Mouse (Mus musculus) ES-Bruce4 (cell line): ENCODE results near the gene Bex3. TPM values are rescaled to one million over a fixed set of nuclear protein-coding genes. Genes with fewer than 3 reads are reported as not detected.

Experiments used
- H3K27ac ChIP-seq: 2 replicates; pipeline ENCODE4 v1.5.1; 2012; ENCODE audit warnings: low read length, inconsistent platforms; ENCODE audit not compliant: insufficient read depth
- H3K27me3 ChIP-seq: 2 replicates; pipeline ENCODE4 v1.6.1; 2012; ENCODE audit warnings: mild to moderate bottlenecking, low read length, inconsistent platforms; ENCODE audit not compliant: control insufficient read depth, poor library complexity, insufficient read depth, severe bottlenecking
- H3K36me3 ChIP-seq: 2 replicates; pipeline ENCODE4 v1.6.1; 2012; ENCODE audit warnings: inconsistent platforms, mild to moderate bottlenecking, low read length, moderate library complexity; ENCODE audit not compliant: control insufficient read depth, poor library complexity, insufficient read depth, severe bottlenecking
- H3K4me1 ChIP-seq: one replicate; pipeline ENCODE4 v1.8.1; 2011; ENCODE audit warnings: low read length; ENCODE audit not compliant: control insufficient read depth, insufficient read depth
- H3K4me3 ChIP-seq: 2 replicates; pipeline ENCODE4 v1.5.1; 2011; ENCODE audit warnings: low read depth, mild to moderate bottlenecking, low read length
- H3K9ac ChIP-seq: 2 replicates; pipeline ENCODE4 v1.6.1; 2012; ENCODE audit warnings: low read depth, mild to moderate bottlenecking, inconsistent platforms; ENCODE audit not compliant: poor library complexity, severe bottlenecking
- H3K9me3 ChIP-seq: replicated peaks from 2 replicates; pipeline ENCODE4 v1.6.1; 2012; ENCODE audit warnings: mild to moderate bottlenecking, low read length, inconsistent platforms; ENCODE audit not compliant: control insufficient read depth, poor library complexity, insufficient read depth, severe bottlenecking
- CTCF ChIP-seq: IDR thresholded peaks from one replicate; pipeline ENCODE4 v1.8.1; 2011; ENCODE audit warnings: low read depth, low read length
- EP300 ChIP-seq: IDR thresholded peaks from 2 replicates; pipeline ENCODE4 v1.6.1; 2011; ENCODE audit warnings: low read depth, low read length; ENCODE audit not compliant: insufficient read depth
- POLR2A ChIP-seq: IDR thresholded peaks from one replicate; pipeline ENCODE4 v1.8.1; 2011; ENCODE audit warnings: low read length; ENCODE audit not compliant: insufficient read depth
- polyA plus RNA-seq: library from polyadenylated mRNA; stranded (reverse); fragments of >200 nt; gene quantifications from 2 replicates; pipeline ENCODE4 v1.2.4, GENCODE M21; 2011; ENCODE audit warnings: low read depth; ENCODE audit not compliant: missing spikeins, insufficient read depth, insufficient read length

Gene Bex3
- polyA plus RNA-seq, 1 experiment = 569 TPM

DNA sequence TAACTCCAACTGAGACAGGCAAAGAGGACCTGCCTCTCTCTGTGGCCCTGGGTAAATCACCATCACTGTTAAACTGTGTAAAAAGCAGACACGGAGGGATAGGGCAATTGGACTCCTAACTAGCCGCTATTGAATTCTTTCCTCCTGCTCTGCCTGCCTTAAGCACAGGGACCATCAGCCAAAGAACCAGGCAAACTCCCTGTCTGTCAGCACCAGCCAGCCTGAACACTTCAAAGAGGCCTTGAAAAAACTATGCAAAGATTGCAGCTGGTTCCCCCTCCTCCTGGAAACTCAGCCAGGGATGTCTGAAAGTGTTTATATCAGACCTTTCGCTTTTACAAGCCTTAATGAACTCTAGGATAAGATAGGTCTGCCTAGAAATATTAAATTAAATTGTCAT, 4.5 kb downstream of the Bex3 start:
- no peak overlapping the region for H3K27ac ChIP-seq
- H3K27me3 ChIP-seq = no peaks in the 10 kb centered on the region
- no peak for TF ChIP-seq POLR2A
- TF ChIP-seq EP300 = no peak
- TF ChIP-seq CTCF = no peak
- no peak overlapping the region for H3K9ac ChIP-seq
- no peaks in the 10 kb centered on the region for H3K9me3 ChIP-seq
- H3K4me3 ChIP-seq = no peak overlapping the region
- H3K4me1 ChIP-seq = peaks cover 3% of the 10 kb centered on the region
- peaks cover 11% of the 10 kb centered on the region for H3K36me3 ChIP-seq

- H3K4me3 ChIP-seq = no peak overlapping the region
- peaks cover 11% of the 10 kb centered on the region for H3K36me3 ChIP-seq
- H3K4me1 ChIP-seq = peaks cover 3% of the 10 kb centered on the region
- TF ChIP-seq EP300 (no peak), CTCF (no peak), POLR2A (no peak)
- no peaks in the 10 kb centered on the region for H3K9me3 ChIP-seq
- no peaks in the 10 kb centered on the region for H3K27me3 ChIP-seq
- H3K9ac ChIP-seq = no peak overlapping the region
- H3K27ac ChIP-seq = no peak overlapping the region
These were observed 5.3 kb downstream of the Bex3 start for GRCm38 (mm10) chrX:136275386-136275785.

GRCm38 (mm10) chrX:136277577-136277976, 7.5 kb downstream of the Bex3 start:
- TF ChIP-seq EP300 (no peak), CTCF (no peak), POLR2A (no peak)
- H3K4me1 ChIP-seq = no peaks in the 10 kb centered on the region
- H3K4me3 ChIP-seq = no peak overlapping the region
- H3K9me3 ChIP-seq = no peaks in the 10 kb centered on the region
- H3K36me3 ChIP-seq = peaks cover 2% of the 10 kb centered on the region; the same call in 1 of the 2 replicates
- no peak overlapping the region for H3K9ac ChIP-seq
- H3K27ac ChIP-seq = no peak overlapping the region
- H3K27me3 ChIP-seq = no peaks in the 10 kb centered on the region

- Histone ChIP-seq H3K9ac (no peak overlapping the region), H3K4me1 (no peaks in the 10 kb centered on the region), H3K27ac (no peak overlapping the region), H3K9me3 (no peaks in the 10 kb centered on the region), H3K27me3 (no peaks in the 10 kb centered on the region), H3K4me3 (no peak overlapping the region), H3K36me3 (no peaks in the 10 kb centered on the region)
- TF ChIP-seq EP300 (no peak), POLR2A (no peak), CTCF (no peak)
These were observed 8.3 kb downstream of the Bex3 start for GRCm38 (mm10) chrX:136278401-136278800.

DNA sequence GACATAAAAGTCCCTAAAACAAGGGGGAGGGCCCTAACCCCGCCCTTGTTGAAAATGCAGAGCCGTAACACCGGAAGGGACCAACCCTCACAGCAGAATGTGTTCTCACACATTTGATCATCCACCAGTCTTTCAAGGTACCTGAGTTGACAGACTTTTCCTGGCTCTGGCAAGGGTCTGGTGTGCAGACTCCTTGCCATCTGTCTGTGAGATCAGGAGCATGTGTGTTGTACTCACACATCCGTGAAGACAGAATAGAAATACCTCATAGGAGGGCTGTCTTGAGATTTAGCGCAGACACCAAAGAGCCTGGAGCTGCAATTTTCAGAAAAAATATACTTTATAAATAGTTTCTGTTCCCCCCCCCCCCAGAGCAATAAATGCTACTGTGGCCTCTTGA, 9.4 kb downstream of the Bex3 start:
- Histone ChIP-seq H3K9me3 (no peaks in the 10 kb centered on the region), H3K9ac (no peak overlapping the region), H3K27ac (no peak overlapping the region), H3K4me1 (no peaks in the 10 kb centered on the region), H3K27me3 (no peaks in the 10 kb centered on the region), H3K4me3 (no peak overlapping the region), H3K36me3 (no peaks in the 10 kb centered on the region)
- TF ChIP-seq CTCF (no peak), EP300 (no peak), POLR2A (no peak)

GRCm38 (mm10) chrX:136290817-136291281, 20.8 kb downstream of the Bex3 start:
- Histone ChIP-seq H3K27ac (no peak overlapping the region), H3K9ac (no peak overlapping the region), H3K27me3 (no peaks in the 10 kb centered on the region), H3K36me3 (no peaks in the 10 kb centered on the region), H3K4me3 (no peak overlapping the region), H3K4me1 (no peaks in the 10 kb centered on the region), H3K9me3 (no peaks in the 10 kb centered on the region)
- no peak for TF ChIP-seq EP300
- TF ChIP-seq CTCF = no peak
- no peak for TF ChIP-seq POLR2A
